Mouse (Mus musculus) spleen, adult 2 months (tissue): Measurements from ENCODE around the gene Larp4b.

Source experiments
- CTCF ChIP-seq: fragments of 200-500 bp; IDR thresholded peaks from 2 replicates; pipeline ENCODE4 v1.5.1; 2011; ENCODE audit warnings: mild to moderate bottlenecking, inconsistent platforms; ENCODE audit not compliant: insufficient read depth, insufficient read length, insufficient replicate concordance; ENCODE audit errors: extremely low read depth
- POLR2A ChIP-seq: fragments of 200-500 bp; IDR thresholded peaks from 2 replicates; pipeline ENCODE4 v1.6.1; 2011; ENCODE audit warnings: low read depth, low read length, inconsistent platforms

DNA sequence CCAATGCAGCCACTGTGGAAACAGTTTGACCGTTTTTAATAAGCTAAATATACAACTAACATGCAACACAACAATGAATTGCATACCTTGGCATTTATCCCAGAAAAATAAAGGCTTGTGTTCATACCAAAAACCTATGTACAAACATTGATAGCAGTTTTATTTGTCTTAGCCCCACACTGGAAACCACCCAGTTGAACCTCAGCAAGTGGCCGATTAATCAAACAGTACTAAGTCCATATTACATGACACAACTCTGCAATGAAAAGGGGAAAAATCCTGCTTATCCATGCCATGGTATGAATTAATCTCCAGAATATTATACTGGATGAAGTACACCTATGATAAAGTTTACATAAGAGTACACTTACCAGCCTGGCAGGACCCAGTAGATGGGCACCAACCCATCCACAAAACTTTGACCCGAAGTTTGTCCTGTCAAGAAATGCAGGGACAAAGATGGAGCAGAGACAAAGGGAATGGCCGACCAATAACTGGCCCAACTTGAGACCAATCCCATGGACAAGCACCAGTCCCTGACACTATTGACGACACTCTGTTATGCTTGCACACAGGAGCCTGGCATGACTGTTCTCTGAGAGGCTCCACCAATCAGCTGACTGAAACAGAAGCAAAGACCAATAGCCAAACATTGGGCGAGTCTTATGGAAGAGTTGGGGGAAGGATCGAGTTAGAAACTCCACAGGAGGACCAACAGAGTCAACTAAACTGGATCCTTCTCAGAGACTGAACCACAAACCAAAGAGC, 17.7 kb upstream of the Larp4b start:
- TF ChIP-seq POLR2A (no peak), CTCF (no peak)
